Mouse (Mus musculus) forebrain, embryonic 16.5 days (tissue): ENCODE measurements around the gene Wdr35. TPM values are rescaled to one million over a fixed set of nuclear protein-coding genes. Genes with fewer than 3 reads are reported as not detected.

ENCODE experiments used
- ATAC-seq: fragments of 200-750 bp; cut with Nextera tagmentation; 2 replicates; pipeline ENCODE4 v1.8.0; 2017; ENCODE audit warnings: mild to moderate bottlenecking, moderate library complexity
- H3K27ac ChIP-seq: fragments of 300-500 bp; sonication (generic); 2 replicates; pipeline ENCODE4 v1.5.1; 2014; ENCODE audit warnings: low read length, control low read depth
- H3K27me3 ChIP-seq: fragments of 300-500 bp; sonication (generic); replicated peaks from 2 replicates; pipeline ENCODE4 v1.6.1; 2014; ENCODE audit warnings: low read length; ENCODE audit not compliant: control insufficient read depth, insufficient read depth
- H3K36me3 ChIP-seq: fragments of 300-500 bp; sonication (generic); 2 replicates; pipeline ENCODE4 v1.6.1; 2014; ENCODE audit not compliant: control insufficient read depth, insufficient read depth
- H3K4me1 ChIP-seq: fragments of 300-500 bp; sonication (generic); replicated peaks from 2 replicates; pipeline ENCODE4 v1.6.1; 2014; ENCODE audit warnings: low read length; ENCODE audit not compliant: control insufficient read depth, insufficient read depth
- H3K4me2 ChIP-seq: fragments of 300-500 bp; sonication (generic); 2 replicates; pipeline ENCODE4 v1.6.1; 2014; ENCODE audit warnings: mild to moderate bottlenecking, low read length, control low read depth
- H3K4me3 ChIP-seq: fragments of 300-500 bp; sonication (generic); replicated peaks from 2 replicates; pipeline ENCODE4 v1.5.1; 2014; ENCODE audit warnings: mild to moderate bottlenecking, low read length, control low read depth
- H3K9ac ChIP-seq: fragments of 300-500 bp; sonication (generic); replicated peaks from 2 replicates; pipeline ENCODE4 v1.6.1; 2014; ENCODE audit warnings: low read depth, low read length, control low read depth
- H3K9me3 ChIP-seq: fragments of 300-500 bp; sonication (generic); 2 replicates; pipeline ENCODE4 v1.6.1; 2016; ENCODE audit warnings: low read length; ENCODE audit not compliant: control insufficient read depth
- WGBS: fragments of 180-500 bp; shearing (Covaris S2); extraction: QIAGEN DNeasy Blood & Tissue Kit; methylation state at CpG from one replicate; pipeline ENCODE4 v1.1.7; 2014; 5-methylcytosine and 5-hydroxymethylcytosine counted together
- polyA plus RNA-seq: library from polyadenylated mRNA; unstranded; fragments of >200 nt; fragmentation: Nextera tagmentation; extraction: Ambion mirVana; gene quantifications from 2 replicates; pipeline ENCODE4 v1.2.1, GENCODE M21; 2015

Wdr35 gene
- polyA plus RNA-seq, 1 experiment from 2014 or later, result 25.5 TPM

DNA sequence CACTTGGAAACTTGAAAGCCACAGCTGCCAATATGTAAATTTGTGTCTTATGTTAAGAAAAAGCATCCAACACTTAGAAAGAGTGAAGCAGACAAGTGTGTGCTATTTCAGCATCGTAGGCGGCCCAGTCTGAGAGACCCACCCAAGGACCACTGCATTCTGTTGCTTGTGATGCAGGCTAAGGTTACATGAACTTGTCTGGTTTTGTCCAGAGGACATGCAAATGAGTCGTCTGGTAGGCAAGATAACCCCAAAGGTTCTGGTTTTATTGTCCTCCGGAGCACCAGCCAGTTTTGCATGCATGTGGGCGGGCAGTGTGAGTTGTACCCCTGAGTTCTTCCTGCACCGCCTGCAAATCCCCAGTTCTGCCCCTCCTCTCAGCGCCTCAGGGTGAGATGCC lies 67.0 kb downstream of the Wdr35 start:
- H3K27me3 ChIP-seq, result no peaks in the 10 kb centered on the region
- no peak overlapping the region for H3K27ac ChIP-seq
- H3K9ac ChIP-seq, result no peak overlapping the region
- 77% methylated on average over 7 of the region's 7 CpGs for WGBS
- H3K4me1 ChIP-seq, result no peaks in the 10 kb centered on the region
- no peaks in the 10 kb centered on the region for H3K9me3 ChIP-seq
- ATAC-seq, result no peak
- no peaks in the 10 kb centered on the region for H3K36me3 ChIP-seq
- H3K4me2 ChIP-seq, result no peak overlapping the region
- H3K4me3 ChIP-seq, result no peak overlapping the region

- 60% methylated on average over 5 of the region's 5 CpGs for whole genome bisulfite sequencing
- H3K9me3 ChIP-seq, result no peaks in the 10 kb centered on the region
Observed at GRCm38 (mm10) chr12:9042316-9042715, 68.6 kb downstream of the Wdr35 start.

DNA sequence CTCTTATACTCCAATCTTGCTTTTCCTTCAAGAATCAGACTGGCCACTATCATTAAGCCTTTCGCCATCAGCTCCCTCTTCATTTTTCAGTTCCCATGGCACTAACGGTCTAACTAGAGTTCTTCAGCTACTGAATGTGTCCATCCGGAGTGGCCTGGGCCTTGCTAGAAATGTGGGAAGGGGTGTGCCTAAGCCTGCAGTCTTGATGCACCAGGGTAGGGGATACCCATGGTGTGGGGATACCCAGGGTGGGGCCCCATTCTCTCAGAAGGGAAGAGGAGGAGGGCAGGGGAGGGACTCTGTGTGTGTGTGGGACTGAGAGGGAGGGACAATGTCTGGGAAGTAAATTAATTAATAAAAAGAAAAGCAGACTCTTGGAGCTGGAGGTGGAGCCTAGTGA lies 69.1 kb downstream of the Wdr35 start:
- Histone ChIP-seq H3K9me3 (no peaks in the 10 kb centered on the region), H3K27ac (no peak overlapping the region), H3K27me3 (no peaks in the 10 kb centered on the region), H3K4me1 (no peaks in the 10 kb centered on the region), H3K4me2 (no peak overlapping the region), H3K4me3 (no peak overlapping the region), H3K9ac (no peak overlapping the region), H3K36me3 (no peaks in the 10 kb centered on the region)
- peak; percentile 31; the same call in 1 of the 2 replicates for ATAC-seq
- WGBS, result 88% methylated on average over 3 of the region's 3 CpGs

More at GRCm38 (mm10) chr12:9042316-9042715, 68.6 kb downstream of the Wdr35 start:
- Histone ChIP-seq H3K27ac (no peak overlapping the region), H3K36me3 (no peaks in the 10 kb centered on the region), H3K9ac (no peak overlapping the region), H3K4me3 (no peak overlapping the region), H3K4me2 (no peak overlapping the region), H3K27me3 (no peaks in the 10 kb centered on the region), H3K4me1 (no peaks in the 10 kb centered on the region)
- no peak for ATAC-seq

DNA sequence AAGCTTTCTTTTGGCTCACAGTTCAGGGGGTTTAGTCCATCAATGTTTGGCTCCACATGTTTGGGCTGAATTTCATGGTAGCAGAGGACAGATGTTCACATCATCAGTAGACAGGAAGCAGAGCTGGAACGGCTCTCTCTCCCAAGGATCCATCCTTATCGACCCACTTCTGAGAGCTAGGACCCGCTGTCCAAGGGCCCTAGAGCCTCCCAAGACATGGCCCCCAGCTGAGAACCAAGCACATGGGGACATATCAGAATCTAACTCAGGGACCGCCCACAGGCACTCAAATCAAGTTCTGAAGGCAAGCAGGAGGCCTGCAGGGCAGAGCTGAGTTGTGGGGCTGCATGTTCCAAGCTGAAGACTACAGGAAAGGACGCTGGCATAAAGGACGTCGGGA lies 71.0 kb downstream of the Wdr35 start:
- WGBS, result 94% methylated on average over 7 of the region's 7 CpGs

DNA sequence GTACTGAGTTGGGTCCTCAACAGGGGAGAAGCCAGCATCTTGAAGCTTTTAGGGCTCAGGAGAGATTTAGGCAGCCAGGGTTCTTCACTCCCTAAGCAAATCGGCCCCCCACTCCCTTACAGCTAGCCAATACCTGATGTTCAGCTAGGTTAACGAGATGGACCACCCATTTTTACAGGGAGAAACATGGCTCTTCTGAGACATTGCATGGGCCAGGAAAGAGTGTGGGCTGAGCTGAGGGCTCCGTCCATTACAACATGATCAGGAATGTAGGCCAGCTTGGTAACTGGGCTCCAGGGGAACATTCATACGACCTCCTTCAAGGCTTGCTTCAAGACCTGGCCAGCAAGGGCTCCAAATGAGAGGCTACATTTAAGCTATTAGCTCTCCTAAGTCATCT lies 73.0 kb downstream of the Wdr35 start:
- Histone ChIP-seq H3K9me3 (no peaks in the 10 kb centered on the region), H3K4me3 (no peak overlapping the region), H3K4me1 (no peaks in the 10 kb centered on the region), H3K27me3 (no peaks in the 10 kb centered on the region), H3K36me3 (no peaks in the 10 kb centered on the region), H3K27ac (no peak overlapping the region), H3K9ac (no peak overlapping the region), H3K4me2 (no peak overlapping the region)
- ATAC-seq, result no peak
- WGBS, result 70% methylated on average over 4 of the region's 4 CpGs

More for the DNA sequence above, 71.0 kb downstream of the Wdr35 start:
- Histone ChIP-seq H3K9me3 (no peaks in the 10 kb centered on the region), H3K27ac (no peak overlapping the region), H3K36me3 (no peaks in the 10 kb centered on the region), H3K4me1 (no peaks in the 10 kb centered on the region), H3K4me2 (no peak overlapping the region), H3K9ac (no peak overlapping the region), H3K4me3 (no peak overlapping the region), H3K27me3 (no peaks in the 10 kb centered on the region)
- no peak for ATAC-seq

DNA sequence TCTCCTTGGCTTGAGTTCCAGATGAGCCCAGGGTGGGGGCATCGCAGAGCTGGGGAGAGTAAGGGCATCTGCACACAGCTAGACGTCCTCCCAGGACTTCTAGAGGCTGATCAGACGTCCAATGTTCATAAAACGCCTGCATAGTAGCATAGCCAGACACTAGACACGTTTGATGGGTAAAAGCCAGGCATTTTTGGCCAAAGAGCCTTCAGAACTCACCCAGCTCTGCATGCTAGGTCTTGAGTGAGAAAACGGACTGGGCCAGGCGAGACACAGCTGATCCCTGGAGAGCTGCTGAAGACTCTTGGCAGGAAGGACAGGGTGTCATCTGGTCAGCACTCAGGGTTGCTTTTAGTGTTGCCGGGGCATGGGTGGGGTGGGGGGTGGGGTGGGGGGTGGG lies 74.4 kb downstream of the Wdr35 start:
- no peaks in the 10 kb centered on the region for H3K36me3 ChIP-seq
- no peak overlapping the region for H3K4me3 ChIP-seq
- H3K27ac ChIP-seq, result no peak overlapping the region
- no peak overlapping the region for H3K4me2 ChIP-seq
- H3K27me3 ChIP-seq, result no peaks in the 10 kb centered on the region
- no peaks in the 10 kb centered on the region for H3K4me1 ChIP-seq
- no peak for ATAC-seq
- H3K9me3 ChIP-seq, result no peaks in the 10 kb centered on the region
- WGBS, result 84% methylated on average over 8 of the region's 8 CpGs
- H3K9ac ChIP-seq, result no peak overlapping the region

DNA sequence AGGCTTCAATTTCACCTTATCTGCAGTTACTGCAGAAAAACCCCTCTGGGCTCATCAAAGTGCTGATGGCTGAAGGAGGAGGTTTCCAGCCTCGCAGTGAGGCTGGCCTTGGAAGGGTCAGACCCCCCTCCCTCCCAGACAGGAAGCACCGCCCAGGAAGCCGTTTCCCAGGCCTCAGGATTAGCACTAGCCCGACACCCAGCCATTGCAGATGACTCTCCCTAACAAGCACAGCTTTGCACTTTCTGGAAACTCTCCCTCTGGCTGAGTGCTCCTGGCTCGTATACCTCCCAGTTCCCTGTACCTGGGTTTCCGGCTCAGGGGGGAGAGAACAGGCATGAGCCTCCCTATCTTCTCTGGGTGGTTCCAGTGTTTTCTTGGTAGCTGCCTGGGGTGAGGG lies 77.1 kb downstream of the Wdr35 start:
- no peak for ATAC-seq

GRCm38 (mm10) chr12:9052075-9052829 lies 78.6 kb downstream of the Wdr35 start:
- Histone ChIP-seq H3K4me2 (no peak overlapping the region), H3K9me3 (no peaks in the 10 kb centered on the region), H3K36me3 (no peaks in the 10 kb centered on the region), H3K4me1 (no peaks in the 10 kb centered on the region), H3K9ac (no peak overlapping the region), H3K27ac (no peak overlapping the region), H3K4me3 (no peak overlapping the region), H3K27me3 (no peaks in the 10 kb centered on the region)
- 59% methylated on average over 8 of the region's 8 CpGs for WGBS
- peak; percentile 90 for ATAC-seq

More for the DNA sequence above, 77.1 kb downstream of the Wdr35 start:
- Histone ChIP-seq H3K4me3 (no peak overlapping the region), H3K9me3 (no peaks in the 10 kb centered on the region), H3K36me3 (no peaks in the 10 kb centered on the region), H3K9ac (no peak overlapping the region), H3K4me2 (no peak overlapping the region), H3K27ac (no peak overlapping the region), H3K4me1 (no peaks in the 10 kb centered on the region), H3K27me3 (no peaks in the 10 kb centered on the region)
- WGBS, result 35% methylated on average over 6 of the region's 6 CpGs

DNA sequence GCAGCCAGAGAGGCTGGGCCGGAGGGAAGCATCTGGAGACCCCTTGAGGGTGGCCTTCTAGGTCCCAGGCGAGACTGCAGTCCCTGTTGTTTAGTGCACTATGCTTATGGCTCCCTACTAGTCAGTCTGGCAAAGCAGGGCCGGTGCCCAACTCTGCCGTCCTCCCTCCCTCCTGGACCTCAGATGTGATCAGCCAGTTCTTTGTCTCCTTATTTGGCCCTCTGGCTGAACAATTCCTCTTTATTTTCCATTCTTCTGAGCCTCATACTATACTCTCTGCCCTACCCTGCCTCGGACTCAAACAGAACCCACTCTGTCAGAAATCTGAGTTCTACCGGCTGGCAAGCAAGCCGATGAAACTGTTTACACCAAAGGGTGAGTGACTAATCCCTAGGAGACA lies 79.7 kb downstream of the Wdr35 start:
- no peak for ATAC-seq
- H3K27me3 ChIP-seq, result no peaks in the 10 kb centered on the region
- no peaks in the 10 kb centered on the region for H3K36me3 ChIP-seq
- H3K4me1 ChIP-seq, result no peaks in the 10 kb centered on the region
- H3K9ac ChIP-seq, result no peak overlapping the region
- H3K27ac ChIP-seq, result no peak overlapping the region
- no peak overlapping the region for H3K4me3 ChIP-seq
- no peaks in the 10 kb centered on the region for H3K9me3 ChIP-seq
- 51% methylated on average over 7 of the region's 7 CpGs for WGBS
- H3K4me2 ChIP-seq, result no peak overlapping the region

- 75% methylated on average over 2 of the region's 2 CpGs for WGBS
- no peaks in the 10 kb centered on the region for H3K9me3 ChIP-seq
- no peak overlapping the region for H3K4me3 ChIP-seq
- no peak for ATAC-seq
- H3K9ac ChIP-seq, result no peak overlapping the region
- H3K4me2 ChIP-seq, result no peak overlapping the region
- no peaks in the 10 kb centered on the region for H3K36me3 ChIP-seq
- H3K27me3 ChIP-seq, result no peaks in the 10 kb centered on the region
- no peaks in the 10 kb centered on the region for H3K4me1 ChIP-seq
- H3K27ac ChIP-seq, result no peak overlapping the region
Observed at GRCm38 (mm10) chr12:9054012-9054411, 80.3 kb downstream of the Wdr35 start.
